Mouse (Mus musculus): ENCODE data around the gene Olfr558.

Gene Olfr558

DNA sequence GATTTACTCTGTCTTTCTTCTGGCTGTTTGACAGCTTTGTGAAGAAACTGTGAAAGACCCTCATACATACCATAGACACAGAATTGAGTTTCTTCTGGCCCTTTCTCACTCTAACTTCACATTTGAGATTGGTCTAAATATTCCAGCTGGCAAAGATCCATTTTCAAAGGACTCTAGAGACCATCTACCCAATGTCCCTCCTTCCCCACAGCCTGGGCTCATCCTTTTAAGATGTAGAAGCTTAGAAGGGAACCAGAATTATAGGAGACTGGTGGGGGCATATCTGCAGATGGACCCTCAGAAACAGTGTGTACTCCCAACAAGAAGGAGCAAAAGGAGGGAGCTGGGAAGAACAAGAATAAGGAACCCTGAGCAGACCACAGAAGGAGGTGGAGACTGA is at the start of gene Olfr558:
Gene Olfr558 (plus strand): TSS at position 301 of the 400 bp plus-strand sequence.
- no peak for DNase-seq (ENCODE audit: low spot score)

GRCm38 (mm10) chr7:102658523-102658922 is 43.5 kb upstream of the Olfr558 start, which contains the start of gene Olfr555:
TSS of gene Olfr555 (plus strand) at chr7:102658823.
- no peak for DNase-seq (ENCODE audit: low spot score)

DNA sequence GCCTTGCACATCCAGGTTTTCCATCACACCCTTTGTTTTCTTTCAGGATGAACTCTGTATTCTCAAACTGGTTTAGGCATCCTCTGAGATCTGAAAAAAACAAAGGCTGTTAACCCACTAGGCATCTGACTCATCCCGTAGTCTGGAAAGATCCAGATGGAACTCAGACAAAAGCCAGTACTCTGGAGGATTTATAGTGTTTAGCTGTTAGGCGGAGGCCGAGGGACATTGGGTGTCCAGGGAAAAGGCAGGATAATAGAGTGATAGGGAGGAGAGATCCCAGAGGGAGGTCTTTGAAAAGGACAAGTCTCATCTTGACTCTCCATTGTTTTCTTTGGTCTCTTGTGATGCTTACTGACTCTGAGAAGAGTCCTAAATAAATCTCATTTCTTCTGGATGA is 37.4 kb upstream of the Olfr558 start, which contains the start of gene Olfr556:
Gene Olfr556 (plus strand): TSS at position 301 of the 400 bp plus-strand sequence.
- no peak for DNase-seq (ENCODE audit: low spot score)

GRCm38 (mm10) chr7:102665378-102665777 is 36.6 kb upstream of the Olfr558 start:
- DNase-seq (ENCODE audit: low spot score), result no peak

GRCm38 (mm10) chr7:102676225-102676624 is 25.8 kb upstream of the Olfr558 start:
- DNase-seq (ENCODE audit: low spot score), result no peak

DNA sequence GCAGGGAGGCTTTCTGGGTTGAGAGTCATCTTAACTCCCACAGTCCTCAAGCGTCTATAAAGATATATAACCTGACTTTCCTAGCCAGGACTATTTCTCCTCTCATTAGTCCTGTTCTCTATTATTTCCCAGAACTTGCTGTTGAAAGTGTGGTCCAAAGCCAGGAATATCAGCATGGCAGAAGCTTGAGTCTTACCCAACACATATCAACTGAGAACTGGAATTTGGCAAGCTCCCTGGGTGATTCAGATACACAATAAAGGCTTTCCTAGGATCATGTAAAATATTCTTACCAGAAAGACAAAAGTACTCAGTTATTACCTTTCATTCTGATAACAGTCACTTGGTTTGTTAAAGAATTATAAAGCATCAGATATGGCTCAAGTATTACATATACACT is 20.1 kb upstream of the Olfr558 start:
- no peak for DNase-seq (ENCODE audit: low spot score)

- peak; percentile 77 for DNase-seq (ENCODE audit: low spot score)
These were observed 15.0 kb upstream of the Olfr558 start, which contains the start of gene Trim68 for GRCm38 (mm10) chr7:102686944-102687501. TSS of gene Trim68 (minus strand) at chr7:102687327.

DNA sequence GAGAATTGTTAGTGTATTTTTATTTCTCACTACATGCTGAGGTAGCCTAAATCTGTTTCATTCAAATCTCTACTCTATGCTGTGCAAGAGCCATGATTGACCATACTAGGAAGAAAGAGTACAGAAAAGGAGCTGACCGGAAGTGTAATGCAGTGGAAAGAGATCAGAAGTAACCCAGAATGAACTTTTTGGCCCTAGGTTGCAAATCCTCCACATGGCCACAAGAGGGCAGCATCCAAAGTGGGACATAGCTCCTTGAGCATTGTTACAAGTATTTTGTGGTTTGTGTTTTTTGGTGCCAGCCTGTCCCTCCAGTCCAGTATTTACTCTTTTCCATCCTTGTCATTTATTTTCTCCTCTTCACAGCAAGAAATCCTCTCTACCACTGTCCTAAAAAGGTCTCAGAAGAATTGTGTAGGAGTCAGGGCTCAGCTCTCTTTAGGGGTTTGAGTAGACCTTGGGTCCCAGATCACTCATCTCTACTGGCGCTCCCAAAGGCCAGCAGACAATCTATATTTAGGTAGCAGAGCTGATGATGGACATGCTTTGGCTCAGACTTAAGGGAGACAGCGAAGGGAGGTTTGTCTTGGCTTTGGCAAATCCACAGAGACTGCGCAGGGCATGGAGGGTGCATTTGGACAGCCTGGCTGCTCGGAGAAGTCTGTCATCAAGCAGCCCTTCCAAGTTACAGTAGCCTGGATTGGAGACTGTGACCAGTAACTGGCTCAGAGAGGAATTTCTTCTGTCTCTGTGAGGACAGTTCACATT is 6.5 kb upstream of the Olfr558 start, which contains the start of gene Olfr557:
Gene Olfr557 (plus strand): TSS at position 553 of the 768 bp plus-strand sequence.
- peak; percentile 29 for DNase-seq (ENCODE audit: low spot score)

DNA sequence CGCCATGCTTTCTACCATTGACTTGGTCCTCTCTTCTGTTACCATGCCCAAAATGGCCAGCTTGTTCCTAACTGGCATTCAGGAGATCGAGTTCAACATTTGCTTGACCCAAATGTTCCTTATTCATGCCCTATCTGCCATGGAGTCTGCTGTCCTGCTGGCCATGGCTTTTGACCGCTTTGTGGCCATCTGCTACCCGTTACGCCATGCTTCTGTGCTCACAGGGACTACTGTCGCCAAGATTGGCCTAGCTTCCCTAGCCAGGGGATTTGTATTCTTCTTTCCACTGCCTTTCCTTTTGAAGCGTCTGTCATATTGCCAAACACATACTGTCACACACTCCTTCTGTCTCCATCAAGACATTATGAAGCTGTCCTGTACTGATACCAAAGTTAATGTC is 3.6 kb upstream of the Olfr558 start:
- no peak for DNase-seq (ENCODE audit: low spot score)

DNA sequence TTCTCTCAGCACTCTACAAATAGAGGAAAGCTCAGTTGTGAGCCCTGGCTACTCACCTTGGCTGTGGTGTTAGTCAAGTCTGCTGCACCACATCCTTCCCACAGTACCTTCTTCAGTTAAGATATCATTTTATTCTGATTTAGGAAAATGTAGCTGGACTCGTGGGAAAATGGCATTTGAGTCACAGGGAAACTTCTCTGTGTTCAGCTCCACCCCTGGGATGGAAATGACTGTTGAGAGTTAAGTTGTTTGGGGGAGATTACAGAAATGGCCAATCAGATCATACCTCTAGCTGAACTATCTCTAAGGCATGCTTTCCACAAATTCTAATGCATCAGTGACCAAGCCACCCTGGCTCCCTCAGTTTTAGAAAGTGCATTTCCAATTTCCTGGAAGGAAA is 17.0 kb downstream of the Olfr558 start, which contains the start of gene Olfr33:
Gene Olfr33 (minus strand): TSS at position 101 of the 400 bp plus-strand sequence.
- DNase-seq (ENCODE audit: low spot score), result no peak

DNA sequence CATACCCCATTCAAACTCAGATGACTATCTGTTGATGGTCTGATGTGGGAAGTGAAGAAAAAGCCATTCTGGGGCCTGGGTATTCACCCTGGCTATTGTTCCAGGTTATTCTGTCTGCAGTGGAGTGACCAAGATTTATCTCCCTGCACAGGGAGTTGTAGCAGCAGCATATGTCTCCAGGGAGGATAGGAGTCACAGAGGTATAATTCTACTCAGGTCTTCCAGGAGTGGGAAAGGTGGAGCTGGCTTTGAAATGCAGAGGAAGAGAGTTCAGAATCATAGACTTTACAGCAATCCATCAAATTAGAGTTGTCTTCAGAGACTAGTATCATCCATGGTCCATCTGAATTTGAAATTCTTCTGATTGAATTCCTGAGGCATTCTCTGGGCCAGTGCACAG is 25.4 kb downstream of the Olfr558 start, which contains the start of gene Olfr559:
Gene Olfr559 (minus strand): TSS at position 101 of the 400 bp plus-strand sequence.
- DNase-seq (ENCODE audit: low spot score), result no peak

- no peak for DNase-seq (ENCODE audit: low spot score)
These were observed 31.8 kb downstream of the Olfr558 start for GRCm38 (mm10) chr7:102733793-102734192.

DNA sequence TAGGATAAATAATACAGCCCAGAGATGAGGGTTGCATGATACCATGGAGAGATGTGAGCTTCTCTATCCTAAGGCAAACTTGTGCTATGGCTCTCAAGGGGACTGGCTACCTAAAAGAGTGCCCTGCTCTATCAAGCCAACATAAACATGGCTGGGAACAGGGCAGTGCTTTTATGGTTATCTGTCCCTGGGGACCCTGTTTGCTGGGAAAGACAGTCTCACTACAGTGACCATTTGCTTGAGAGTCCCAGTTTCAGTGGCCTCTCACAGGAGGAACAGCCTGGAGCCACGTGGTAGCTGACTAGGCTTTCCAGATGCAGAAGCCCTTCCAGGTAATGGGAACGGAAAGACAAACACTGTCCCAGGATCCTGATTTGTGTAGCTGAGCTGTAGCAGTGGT is 35.7 kb downstream of the Olfr558 start:
- DNase-seq (ENCODE audit: low spot score), result no peak

GRCm38 (mm10) chr7:102752086-102752485 is 50.1 kb downstream of the Olfr558 start:
- DNase-seq (ENCODE audit: low spot score), result no peak

DNA sequence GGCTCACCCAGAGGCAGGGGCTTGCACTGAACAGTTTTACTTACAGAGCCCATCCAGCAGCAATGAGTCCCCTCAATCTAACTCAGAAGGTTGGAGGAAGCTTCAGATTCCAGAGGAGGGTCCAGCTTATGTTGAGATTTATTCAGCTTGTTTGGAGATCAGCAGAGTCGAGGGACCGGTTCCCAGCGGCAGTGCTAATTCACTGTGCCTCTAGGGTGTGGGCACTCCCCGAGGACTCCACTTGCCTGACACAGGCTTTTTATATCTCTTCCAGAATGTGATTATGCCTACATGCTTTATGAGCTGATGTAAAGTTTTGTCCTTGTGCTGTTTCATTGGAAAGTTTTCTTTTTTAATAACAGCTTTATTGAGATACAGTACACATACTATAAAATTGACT is 57.3 kb downstream of the Olfr558 start, which contains the start of the genes Olfr560 and Olfr78:
Gene Olfr560 (minus strand): TSS at position 101 of the 400 bp plus-strand sequence.
Gene Olfr78 (minus strand): TSS at position 206 of the 400 bp plus-strand sequence.
- no peak for DNase-seq (ENCODE audit: low spot score)
